Mouse (Mus musculus): ENCODE measurements around the gene Aox3. TPM values are rescaled to one million over a fixed set of nuclear protein-coding genes. Genes with fewer than 3 reads are reported as not detected.

The Aox3 gene
- total RNA-seq, 1 experiment: 1.8 TPM

GRCm38 (mm10) chr1:58074266-58074665, 38.7 kb upstream of the Aox3 start:
- H3K4me1 ChIP-seq (ENCODE audit: control insufficient read depth in 2 of 2, insufficient read depth in 2 of 2, low read length in 2 of 2, poor library complexity in 1 of 2): no peaks in the 10 kb centered on the region
- H3K9ac ChIP-seq (ENCODE audit: insufficient read depth, low read depth, low read length, poor library complexity, severe bottlenecking): no peak overlapping the region
- TF ChIP-seq MAFK (IDR thresholded peaks at IDR 0.05; ENCODE audit: insufficient read depth, low read depth, low read length) (no peak), ZC3H11A (IDR thresholded peaks at IDR 0.05; ENCODE audit: borderline replicate concordance, low read depth, low read length) (no peak), HCFC1 (IDR thresholded peaks at IDR 0.05; ENCODE audit: borderline replicate concordance, insufficient read depth, low read length) (no peak), CHD2 (IDR thresholded peaks at IDR 0.05; ENCODE audit: low read depth, low read length) (no peak), ZNF384 (IDR thresholded peaks at IDR 0.05; ENCODE audit: low read depth, low read length) (no peak)
- H3K4me3 ChIP-seq (ENCODE audit: insufficient read depth in 1 of 2, low read depth in 1 of 2, low read length in 2 of 2, poor library complexity in 1 of 2, severe bottlenecking in 1 of 2): no peak overlapping the region
- in situ Hi-C loops (cut with MboI; ENCODE audit: low sequenced_read_pairs in 2 of 2, unreplicated experiment in 2 of 2): no loop called here
- H3K9me3 ChIP-seq (ENCODE audit: control insufficient read depth, insufficient read depth, low read depth, low read length): no peaks in the 10 kb centered on the region
- no peaks in the 10 kb centered on the region for H3K36me3 ChIP-seq (ENCODE audit: control insufficient read depth, insufficient read depth, low read length, poor library complexity, severe bottlenecking)
- no peak overlapping the region for H3K27ac ChIP-seq (ENCODE audit: insufficient read depth, low read depth, low read length, poor library complexity, severe bottlenecking)
- DNase-seq (ENCODE audit: low read depth, low spot score): no peak

GRCm38 (mm10) chr1:58077882-58078281, 35.0 kb upstream of the Aox3 start:
- Histone ChIP-seq H3K4me3 (ENCODE audit: insufficient read depth in 1 of 2, low read depth in 1 of 2, low read length in 2 of 2, poor library complexity in 1 of 2, severe bottlenecking in 1 of 2) (no peak overlapping the region), H3K9ac (ENCODE audit: insufficient read depth, low read depth, low read length, poor library complexity, severe bottlenecking) (no peak overlapping the region), H3K9me3 (ENCODE audit: control insufficient read depth, insufficient read depth, low read depth, low read length) (no peaks in the 10 kb centered on the region), H3K4me1 (ENCODE audit: control insufficient read depth in 2 of 2, insufficient read depth in 2 of 2, low read length in 2 of 2, poor library complexity in 1 of 2) (no peaks in the 10 kb centered on the region), H3K27ac (ENCODE audit: insufficient read depth, low read depth, low read length, poor library complexity, severe bottlenecking) (no peak overlapping the region), H3K36me3 (ENCODE audit: control insufficient read depth, insufficient read depth, low read length, poor library complexity, severe bottlenecking) (no peaks in the 10 kb centered on the region)
- no peak for DNase-seq (ENCODE audit: low read depth, low spot score)
- in situ Hi-C loops (cut with MboI; ENCODE audit: low sequenced_read_pairs in 2 of 2, unreplicated experiment in 2 of 2): no loop called here
- no peak for TF ChIP-seq ZNF384 (IDR thresholded peaks at IDR 0.05; ENCODE audit: low read depth, low read length)
- no peak for TF ChIP-seq HCFC1 (IDR thresholded peaks at IDR 0.05; ENCODE audit: borderline replicate concordance, insufficient read depth, low read length)
- no peak for TF ChIP-seq MAFK (IDR thresholded peaks at IDR 0.05; ENCODE audit: insufficient read depth, low read depth, low read length)

- Histone ChIP-seq H3K27ac (ENCODE audit: insufficient read depth, low read depth, low read length, poor library complexity, severe bottlenecking) (no peak overlapping the region), H3K4me3 (ENCODE audit: insufficient read depth in 1 of 2, low read depth in 1 of 2, low read length in 2 of 2, poor library complexity in 1 of 2, severe bottlenecking in 1 of 2) (no peak overlapping the region), H3K9me3 (ENCODE audit: control insufficient read depth, insufficient read depth, low read depth, low read length) (no peaks in the 10 kb centered on the region), H3K4me1 (ENCODE audit: control insufficient read depth in 2 of 2, insufficient read depth in 2 of 2, low read length in 2 of 2, poor library complexity in 1 of 2) (no peaks in the 10 kb centered on the region), H3K36me3 (ENCODE audit: control insufficient read depth, insufficient read depth, low read length, poor library complexity, severe bottlenecking) (no peaks in the 10 kb centered on the region), H3K9ac (ENCODE audit: insufficient read depth, low read depth, low read length, poor library complexity, severe bottlenecking) (no peak overlapping the region)
- TF ChIP-seq ZNF384 (IDR thresholded peaks at IDR 0.05; ENCODE audit: low read depth, low read length) (no peak), HCFC1 (IDR thresholded peaks at IDR 0.05; ENCODE audit: borderline replicate concordance, insufficient read depth, low read length) (no peak), ZC3H11A (IDR thresholded peaks at IDR 0.05; ENCODE audit: borderline replicate concordance, low read depth, low read length) (no peak)
- in situ Hi-C loops (cut with MboI; ENCODE audit: low sequenced_read_pairs in 2 of 2, unreplicated experiment in 2 of 2): no loop called here
- no peak for DNase-seq (ENCODE audit: low read depth, low spot score)
Observed at GRCm38 (mm10) chr1:58078390-58078789, 34.5 kb upstream of the Aox3 start.

GRCm38 (mm10) chr1:58079689-58080088, 33.2 kb upstream of the Aox3 start:
- no peak overlapping the region for H3K9ac ChIP-seq (ENCODE audit: insufficient read depth, low read depth, low read length, poor library complexity, severe bottlenecking)
- peak; percentile 16 for DNase-seq (ENCODE audit: low read depth, low spot score)

GRCm38 (mm10) chr1:58080446-58080845, 32.5 kb upstream of the Aox3 start:
- in situ Hi-C loops (cut with MboI; ENCODE audit: low sequenced_read_pairs in 2 of 2, unreplicated experiment in 2 of 2): no loop called here
- Histone ChIP-seq H3K9me3 (ENCODE audit: control insufficient read depth, insufficient read depth, low read depth, low read length) (no peaks in the 10 kb centered on the region), H3K9ac (ENCODE audit: insufficient read depth, low read depth, low read length, poor library complexity, severe bottlenecking) (no peak overlapping the region), H3K36me3 (ENCODE audit: control insufficient read depth, insufficient read depth, low read length, poor library complexity, severe bottlenecking) (no peaks in the 10 kb centered on the region), H3K4me1 (ENCODE audit: control insufficient read depth in 2 of 2, insufficient read depth in 2 of 2, low read length in 2 of 2, poor library complexity in 1 of 2) (no peaks in the 10 kb centered on the region), H3K27ac (ENCODE audit: insufficient read depth, low read depth, low read length, poor library complexity, severe bottlenecking) (no peak overlapping the region), H3K4me3 (ENCODE audit: insufficient read depth in 1 of 2, low read depth in 1 of 2, low read length in 2 of 2, poor library complexity in 1 of 2, severe bottlenecking in 1 of 2) (no peak overlapping the region)
- TF ChIP-seq HCFC1 (IDR thresholded peaks at IDR 0.05; ENCODE audit: borderline replicate concordance, insufficient read depth, low read length) (no peak), ZC3H11A (IDR thresholded peaks at IDR 0.05; ENCODE audit: borderline replicate concordance, low read depth, low read length) (no peak), ZNF384 (IDR thresholded peaks at IDR 0.05; ENCODE audit: low read depth, low read length) (no peak), MAFK (IDR thresholded peaks at IDR 0.05; ENCODE audit: insufficient read depth, low read depth, low read length) (no peak), CHD2 (IDR thresholded peaks at IDR 0.05; ENCODE audit: low read depth, low read length) (no peak)
- DNase-seq (ENCODE audit: low read depth, low spot score): no peak

More at GRCm38 (mm10) chr1:58079689-58080088, 33.2 kb upstream of the Aox3 start:
- Histone ChIP-seq H3K27ac (ENCODE audit: insufficient read depth, low read depth, low read length, poor library complexity, severe bottlenecking) (no peak overlapping the region), H3K9me3 (ENCODE audit: control insufficient read depth, insufficient read depth, low read depth, low read length) (no peaks in the 10 kb centered on the region), H3K4me3 (ENCODE audit: insufficient read depth in 1 of 2, low read depth in 1 of 2, low read length in 2 of 2, poor library complexity in 1 of 2, severe bottlenecking in 1 of 2) (no peak overlapping the region), H3K36me3 (ENCODE audit: control insufficient read depth, insufficient read depth, low read length, poor library complexity, severe bottlenecking) (no peaks in the 10 kb centered on the region), H3K4me1 (ENCODE audit: control insufficient read depth in 2 of 2, insufficient read depth in 2 of 2, low read length in 2 of 2, poor library complexity in 1 of 2) (no peaks in the 10 kb centered on the region)
- no peak for TF ChIP-seq CHD2 (IDR thresholded peaks at IDR 0.05; ENCODE audit: low read depth, low read length)
- TF ChIP-seq ZC3H11A (IDR thresholded peaks at IDR 0.05; ENCODE audit: borderline replicate concordance, low read depth, low read length): peak; percentile 16; the same call in 1 of the 2 replicates
- in situ Hi-C loops (cut with MboI; ENCODE audit: low sequenced_read_pairs in 2 of 2, unreplicated experiment in 2 of 2): no loop called here

Measured in ES-E14 (cell line).